Mouse (Mus musculus): ENCODE data around the gene Fanci.

Gene Fanci

DNA sequence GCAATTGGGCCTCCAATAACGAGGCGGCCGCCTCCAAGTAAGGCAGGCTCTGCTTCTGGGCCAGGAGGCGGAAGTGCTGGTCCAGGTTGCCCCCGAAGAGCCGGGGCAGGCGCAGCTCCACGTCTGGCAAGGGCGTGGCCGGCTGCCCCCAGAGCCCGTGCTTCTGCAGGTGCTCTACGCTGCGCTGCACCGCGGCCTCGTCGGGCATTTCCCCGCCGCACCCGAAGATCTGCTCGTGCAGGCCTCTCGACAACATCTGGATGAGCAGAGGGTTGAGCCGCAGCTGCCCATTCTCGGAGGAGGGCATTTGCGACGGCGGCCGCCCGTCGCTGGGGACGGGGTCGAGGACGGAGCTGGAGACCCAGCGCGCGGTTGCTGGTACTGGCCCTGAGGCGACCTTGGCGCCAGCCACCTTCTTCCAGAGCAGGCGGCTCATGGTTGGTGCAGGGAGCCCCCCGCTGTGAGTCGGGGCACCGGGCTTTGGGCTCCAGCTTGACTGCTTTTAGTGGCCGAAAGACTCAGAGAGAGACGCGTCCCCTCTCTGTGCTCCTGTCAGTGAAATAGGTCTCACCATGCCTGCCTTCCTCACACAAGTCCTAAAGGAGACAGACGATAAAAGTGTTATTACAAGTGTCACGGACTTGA is 73.2 kb downstream of the Fanci start:
- DNase-seq (ENCODE audit: low spot score): peak; percentile 8

GRCm38 (mm10) chr7:79465461-79466044 is 73.8 kb downstream of the Fanci start:
- peak; percentile 68 for DNase-seq (ENCODE audit: low spot score)

GRCm38 (mm10) chr7:79466053-79466901 is 74.5 kb downstream of the Fanci start, which contains the start of gene Polg:
TSS of gene Polg (minus strand) at chr7:79466362.
- peak; percentile 98 for DNase-seq (ENCODE audit: low spot score)

DNA sequence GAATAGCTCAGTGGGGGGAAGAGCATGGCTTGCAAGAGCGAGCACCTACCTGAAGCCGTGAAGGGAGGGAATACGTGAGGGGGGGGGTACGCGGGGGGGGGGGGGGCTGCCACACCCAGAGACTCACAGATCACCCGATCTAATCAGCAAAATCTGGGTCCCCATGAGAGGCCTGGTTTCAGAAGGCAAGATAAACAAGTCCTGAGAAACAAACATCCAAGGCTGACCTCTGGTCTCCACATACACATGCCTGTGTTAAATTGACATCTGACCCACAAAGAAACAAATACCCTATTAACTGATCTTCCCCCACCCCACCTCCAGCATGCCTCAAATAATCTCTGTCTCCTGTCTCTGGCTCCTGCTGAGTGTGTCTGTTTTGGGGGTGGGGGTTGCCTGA is 76.2 kb downstream of the Fanci start:
- no peak for DNase-seq (ENCODE audit: low spot score)

GRCm38 (mm10) chr7:79468994-79469393 is 77.3 kb downstream of the Fanci start:
- no peak for DNase-seq (ENCODE audit: low spot score)

GRCm38 (mm10) chr7:79469766-79470165 is 78.0 kb downstream of the Fanci start:
- no peak for DNase-seq (ENCODE audit: low spot score)

DNA sequence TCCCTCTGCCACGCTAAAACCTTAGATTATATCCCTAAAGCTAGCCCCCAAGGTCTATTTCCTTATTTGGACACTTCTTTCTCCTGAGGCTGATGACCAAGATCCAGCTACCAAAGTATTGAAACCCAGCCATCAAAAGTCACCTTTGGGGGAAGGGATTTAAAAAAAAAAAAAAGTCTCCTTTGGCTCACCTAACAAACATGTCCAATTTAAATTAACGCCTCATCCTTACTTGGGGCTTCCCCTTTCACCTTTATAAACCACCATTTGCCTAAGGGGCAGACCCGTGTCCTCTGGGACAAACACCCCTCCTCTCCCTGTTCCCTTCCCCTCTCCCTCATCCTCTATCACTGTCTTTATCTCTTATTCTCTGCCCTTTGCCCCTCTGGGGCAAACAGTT is 79.0 kb downstream of the Fanci start:
- DNase-seq (ENCODE audit: low spot score): no peak

GRCm38 (mm10) chr7:79471436-79471835 is 79.7 kb downstream of the Fanci start:
- DNase-seq (ENCODE audit: low spot score): no peak

- DNase-seq (ENCODE audit: low spot score): peak; percentile 19
These were observed 81.1 kb downstream of the Fanci start for GRCm38 (mm10) chr7:79472792-79473191.

DNA sequence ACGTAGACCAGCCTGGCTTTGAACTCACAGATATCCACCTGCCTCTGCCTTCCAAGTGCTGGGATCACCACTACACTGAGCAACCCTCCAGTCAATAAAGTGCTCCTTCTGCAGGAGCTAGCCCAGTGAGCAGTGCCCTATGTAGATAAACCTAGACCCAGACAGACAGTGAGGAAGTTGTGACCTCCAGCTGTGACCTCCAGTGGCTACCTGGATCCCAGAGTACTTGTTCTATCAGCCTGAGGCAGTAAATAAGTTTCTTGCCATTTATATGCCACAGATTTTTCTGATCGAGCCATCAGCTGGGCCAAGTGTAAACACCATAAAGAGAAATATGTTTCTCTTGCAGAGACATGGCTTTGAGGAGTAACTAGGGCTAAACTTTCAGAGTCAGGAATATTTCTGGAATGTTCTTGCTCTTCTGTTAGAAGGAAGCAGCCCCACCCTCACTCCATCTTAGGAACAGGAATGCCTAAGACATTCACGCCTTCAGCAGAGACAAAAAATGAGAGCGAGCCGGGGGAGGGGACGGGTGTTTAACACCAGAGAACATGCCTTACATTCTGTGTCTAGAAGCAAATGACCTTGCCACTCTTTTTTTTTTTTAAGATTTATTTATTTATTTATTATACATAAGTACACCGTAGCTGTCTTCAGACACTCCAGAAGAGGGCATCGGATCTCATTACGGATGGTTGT is 81.9 kb downstream of the Fanci start:
- DNase-seq (ENCODE audit: low spot score): no peak

DNA sequence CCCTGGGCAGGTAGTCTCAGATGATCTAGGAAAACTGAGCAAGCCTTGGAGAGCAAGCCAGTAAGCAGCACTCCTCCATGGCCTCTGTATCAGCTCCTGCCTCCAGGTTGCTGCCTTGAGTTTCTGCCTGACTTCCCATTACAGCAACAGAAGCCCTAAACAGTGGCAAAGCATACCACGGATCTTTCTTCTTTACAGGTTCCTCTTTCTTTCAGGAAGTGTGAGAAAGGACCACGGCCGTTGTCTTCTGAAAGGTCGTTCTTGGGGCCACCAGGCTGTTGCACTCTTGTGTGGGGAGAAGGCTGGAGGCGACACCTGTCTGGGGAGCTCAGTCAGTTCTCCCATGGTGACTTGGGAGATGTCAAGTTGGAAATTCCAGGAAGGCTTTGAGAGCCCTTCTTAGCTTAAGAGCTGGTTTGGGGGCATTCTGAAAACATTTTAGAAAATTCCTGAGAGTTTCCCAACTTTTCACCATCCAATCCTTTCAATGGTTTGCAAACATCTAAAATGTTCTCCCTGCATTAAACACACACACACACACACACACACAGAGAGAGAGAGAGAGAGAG is 83.2 kb downstream of the Fanci start:
- no peak for DNase-seq (ENCODE audit: low spot score)

- no peak for DNase-seq (ENCODE audit: low spot score)
These were observed 94.8 kb downstream of the Fanci start for GRCm38 (mm10) chr7:79486528-79486927.

DNA sequence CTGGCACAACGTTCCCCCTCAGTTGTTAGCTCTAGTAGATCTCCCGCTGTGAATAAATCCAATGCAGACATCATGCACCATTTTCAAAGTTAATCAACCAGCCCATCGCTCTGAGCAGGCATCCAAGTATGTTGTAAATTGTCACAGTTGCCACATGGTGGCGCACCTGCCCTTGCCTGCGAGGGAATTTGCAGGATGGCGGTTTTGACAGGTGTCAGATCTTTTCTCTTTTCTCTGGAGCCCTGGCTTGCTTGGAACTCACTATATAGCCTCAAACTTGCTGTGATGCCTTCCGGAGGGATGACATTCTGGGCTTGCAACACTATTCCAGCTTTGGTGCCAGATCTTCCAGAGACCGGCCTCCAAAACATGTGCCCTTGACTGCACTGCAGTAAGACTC is 102.2 kb downstream of the Fanci start:
- peak; percentile 34 for DNase-seq (ENCODE audit: low spot score)

- DNase-seq (ENCODE audit: low spot score): peak; percentile 74
These were observed 104.5 kb downstream of the Fanci start for GRCm38 (mm10) chr7:79495988-79496815.

- no peak for DNase-seq (ENCODE audit: low spot score)
These were observed 105.1 kb downstream of the Fanci start for GRCm38 (mm10) chr7:79496816-79497328.

DNA sequence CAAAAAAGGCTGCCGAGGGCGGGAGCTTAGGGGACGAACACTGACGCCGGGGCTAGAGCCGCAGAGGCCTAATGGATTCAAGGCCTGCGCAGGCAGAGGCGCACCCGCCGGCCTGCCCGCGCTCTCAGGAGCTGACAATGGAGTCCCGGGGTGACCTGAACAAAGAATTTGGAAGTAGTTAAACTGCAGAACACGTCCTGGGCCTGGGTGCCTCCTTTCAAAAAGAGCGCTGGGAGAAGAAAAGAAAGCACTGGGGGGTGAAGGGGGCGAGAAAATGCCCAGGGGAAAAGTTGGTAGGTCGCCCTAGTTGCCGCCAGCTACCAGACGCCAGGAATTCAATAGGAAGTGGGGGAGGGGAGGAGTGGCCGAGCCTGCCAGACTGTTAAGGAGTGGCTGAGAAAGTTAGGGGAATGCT is 106.0 kb downstream of the Fanci start:
- DNase-seq (ENCODE audit: low spot score): no peak

DNA sequence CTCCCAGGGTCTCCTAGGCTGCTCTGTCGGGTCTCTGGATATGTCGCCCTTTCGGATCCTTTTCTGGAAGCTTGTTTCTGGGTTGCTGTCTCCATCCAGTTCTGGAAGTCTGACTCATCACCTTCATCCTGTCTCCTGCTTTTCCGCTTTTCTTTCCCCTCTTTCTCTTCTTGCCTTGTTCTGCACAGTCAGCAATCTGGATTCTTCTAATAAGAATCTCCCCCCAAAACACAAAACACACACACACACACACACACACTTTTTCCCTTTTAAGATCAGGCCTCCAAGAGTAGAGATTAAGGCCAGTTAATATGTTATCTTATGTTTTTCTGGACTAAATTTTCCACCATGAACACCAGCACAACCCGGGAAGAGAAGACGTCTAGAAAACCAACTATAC is 106.6 kb downstream of the Fanci start:
- DNase-seq (ENCODE audit: low spot score): no peak

DNA sequence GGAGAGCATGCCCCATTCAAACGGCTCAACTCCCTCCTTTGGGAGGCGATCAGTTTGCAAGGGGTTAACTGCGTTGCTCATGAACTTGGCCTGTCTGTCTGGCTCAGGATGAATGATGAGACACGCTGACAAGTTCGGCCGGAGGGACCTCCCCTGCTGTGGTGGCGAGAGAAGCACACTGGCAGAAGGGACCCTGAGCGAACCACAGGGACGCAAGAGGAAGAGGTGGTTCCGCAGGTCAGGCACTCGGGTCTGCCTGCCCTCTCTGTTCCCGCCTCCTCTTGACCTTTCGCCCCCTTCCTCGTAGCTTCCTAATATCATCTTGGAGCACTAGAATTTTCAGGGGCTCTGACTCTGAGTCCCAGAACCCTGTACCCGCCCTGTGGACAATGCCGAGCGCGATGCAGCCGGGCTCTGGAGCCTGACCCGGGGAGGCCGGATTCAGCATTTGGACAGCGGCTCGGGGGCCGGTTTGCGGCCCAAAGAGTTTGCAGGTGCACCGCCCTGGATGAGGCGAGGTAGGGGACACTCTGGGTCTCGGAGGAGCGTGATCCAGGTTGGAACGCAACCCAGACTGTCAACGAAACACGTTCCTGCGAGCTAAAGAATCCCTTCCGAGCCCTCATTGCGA is 107.4 kb downstream of the Fanci start:
- DNase-seq (ENCODE audit: low spot score): no peak
